Mouse (Mus musculus) megakaryocyte, adult 5-6 weeks (primary cell): Measurements from ENCODE around the gene Simc1. TPM values are rescaled to one million over a fixed set of nuclear protein-coding genes. Genes with fewer than 3 reads are reported as not detected.
A peak's percentile ranks its signal among the peaks of the same experiment; 100 is the strongest.
"Not testable (repeated sequence)": the region's sequence is repeated elsewhere in the genome, so short reads cannot be mapped to it uniquely, and the experiment has no call there.

Source experiments
- ATAC-seq: 2 replicates; pipeline ENCODE4 v1.8.0; 2016; ENCODE audit warnings: mild to moderate bottlenecking, inconsistent platforms; ENCODE audit not compliant: poor library complexity, severe bottlenecking
- total RNA-seq, 2 experiments: library from RNA; stranded (forward) in 1 of 2; stranded (reverse) in 1 of 2; fragments of 153-499, 151-499 nt in 1 of 2; fragments of 221-1000, 200-1000 nt in 1 of 2; gene quantifications; 2 replicates each; pipeline versions ENCODE4 v1.2.3 to v1.2.4; 2015 to 2017

The Simc1 gene
- total RNA-seq (2015) (5.3 and 5.5 TPM in 2 replicates), total RNA-seq (2017) (4.1 and 5.3 TPM in 2 replicates)

DNA sequence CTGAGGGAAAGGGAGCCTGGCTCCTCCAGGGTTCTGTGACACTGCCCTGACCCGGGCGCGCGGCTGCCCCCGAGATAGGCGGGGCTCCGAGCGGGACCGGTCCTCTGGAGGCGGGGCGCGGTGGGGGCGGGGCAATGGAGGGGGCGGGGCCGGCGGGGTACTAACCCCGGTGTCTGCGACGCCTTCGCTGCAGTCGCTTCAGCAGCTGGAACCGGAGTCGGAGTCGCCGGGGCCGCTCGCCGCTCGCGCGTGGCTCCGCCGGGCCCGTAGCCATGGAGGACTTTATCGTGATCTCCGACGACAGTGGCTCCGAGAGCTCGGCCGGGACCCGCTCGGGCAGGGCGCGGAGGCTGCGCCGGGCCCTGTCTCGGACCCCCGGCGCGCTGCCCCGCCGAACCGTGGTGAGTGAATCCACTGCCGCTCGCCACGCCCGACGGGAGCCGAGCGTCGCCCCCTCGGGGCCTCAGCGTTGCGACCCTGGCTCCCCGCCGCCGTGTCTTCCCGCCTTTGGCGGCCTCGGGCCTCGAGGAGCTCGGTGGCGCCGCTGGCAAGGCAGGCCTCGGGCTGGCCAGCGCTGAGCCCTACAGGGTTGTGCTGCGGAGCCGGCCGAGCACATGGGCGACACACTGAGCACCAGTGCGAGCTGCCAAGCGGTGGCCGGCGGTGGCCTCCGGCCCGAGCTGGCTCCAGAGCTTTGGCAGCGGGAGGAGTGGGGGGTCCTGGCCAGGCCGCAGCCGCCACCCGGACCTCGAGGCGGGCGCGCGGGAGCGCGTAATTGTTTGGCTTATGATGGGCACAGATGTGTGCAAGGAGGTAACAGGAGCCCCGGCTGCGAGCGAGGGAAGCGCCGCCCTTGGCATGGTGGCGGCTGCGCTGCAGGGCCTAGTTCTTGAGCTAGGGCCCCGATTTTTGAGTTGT lies at the start of gene Simc1:
TSS of gene Simc1 (plus strand) at position 176 of the 918 bp plus-strand sequence.
- ATAC-seq: peak; percentile 93

DNA sequence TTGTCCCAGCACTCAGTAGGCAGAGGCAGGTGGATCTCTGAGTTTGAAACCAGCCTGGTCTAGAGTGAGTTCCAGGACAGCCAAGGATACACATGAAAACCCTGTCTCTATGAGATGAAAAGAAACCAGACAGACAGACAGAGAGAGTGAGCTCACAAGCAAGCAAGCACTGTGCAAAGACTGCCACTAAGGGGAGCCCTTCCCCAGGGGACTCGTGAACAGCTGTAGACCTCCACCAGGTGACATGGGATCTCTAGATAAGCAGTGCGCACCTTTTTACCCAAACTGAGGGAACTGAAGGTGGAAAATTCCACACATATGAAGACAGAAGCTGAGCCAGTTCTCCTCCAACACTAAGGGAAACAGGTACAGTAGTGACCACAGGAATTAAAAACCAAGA lies 46.5 kb upstream of the Simc1 start:
- peak; percentile 63; the same call in 1 of the 2 replicates for ATAC-seq

DNA sequence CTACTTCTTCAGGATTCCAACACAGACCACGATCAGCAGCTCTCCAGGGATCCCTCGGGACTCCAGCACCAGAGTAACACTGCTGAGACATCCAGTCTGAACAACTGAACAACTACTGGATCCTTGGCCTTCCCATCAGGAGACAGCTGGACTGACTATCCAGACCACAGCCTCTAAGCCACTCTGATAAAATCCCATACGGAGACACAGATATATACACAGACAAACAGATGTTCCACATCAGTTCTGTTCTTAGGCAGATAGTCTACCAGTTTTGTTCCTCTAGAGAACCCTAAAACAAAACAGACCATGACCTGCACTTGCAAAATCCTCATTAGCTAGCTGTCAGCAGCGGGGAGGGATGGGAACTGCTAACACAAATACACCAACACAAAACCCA lies 44.3 kb upstream of the Simc1 start:
- ATAC-seq: no peak

DNA sequence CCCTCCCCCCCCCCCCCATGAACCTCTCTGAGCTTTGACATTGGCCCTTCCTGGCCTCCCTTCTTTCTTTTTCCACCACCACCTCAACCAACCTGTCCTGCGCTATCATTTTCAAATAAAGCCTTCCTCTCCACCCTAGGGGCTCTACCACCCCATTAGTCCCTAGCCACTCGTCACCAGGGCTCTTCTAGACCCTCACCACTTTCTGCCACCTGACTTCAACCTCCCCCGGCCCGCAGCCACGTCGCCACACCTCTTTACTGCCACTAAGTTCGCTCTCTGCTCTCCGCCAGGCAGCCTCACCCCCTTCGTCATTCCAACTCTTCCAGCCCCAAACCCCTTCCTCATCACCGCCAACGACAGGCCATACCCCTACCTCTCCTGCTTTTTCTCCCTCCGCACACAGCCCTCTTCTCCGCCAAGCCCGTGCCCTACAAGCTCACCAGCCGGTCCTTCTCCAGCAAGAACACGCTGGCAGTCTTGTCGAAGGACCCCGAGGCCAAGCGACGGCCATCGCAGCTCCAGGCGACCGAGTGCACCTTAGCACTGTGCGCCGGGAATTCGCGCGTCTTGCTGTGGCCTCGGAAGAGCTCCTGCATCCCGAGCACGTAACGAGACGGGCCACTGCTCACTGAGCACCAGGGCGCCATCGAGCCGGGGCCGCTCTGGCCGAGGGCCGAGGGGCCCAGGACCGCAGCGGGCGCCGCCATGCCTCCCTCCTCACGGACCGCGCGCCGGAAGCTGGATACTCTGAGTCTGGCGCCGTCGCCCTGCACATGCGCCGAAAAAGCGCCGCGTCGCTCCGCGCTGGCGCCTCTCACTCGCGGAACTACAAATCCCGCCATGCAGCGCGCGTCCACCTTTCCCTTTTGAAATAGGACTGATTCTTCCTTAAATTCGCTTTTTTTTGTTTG lies 35.2 kb upstream of the Simc1 start, which contains the start of gene Thoc3:
TSS of gene Thoc3 (minus strand) at position 752 of the 914 bp plus-strand sequence.
- peak; percentile 100 for ATAC-seq

DNA sequence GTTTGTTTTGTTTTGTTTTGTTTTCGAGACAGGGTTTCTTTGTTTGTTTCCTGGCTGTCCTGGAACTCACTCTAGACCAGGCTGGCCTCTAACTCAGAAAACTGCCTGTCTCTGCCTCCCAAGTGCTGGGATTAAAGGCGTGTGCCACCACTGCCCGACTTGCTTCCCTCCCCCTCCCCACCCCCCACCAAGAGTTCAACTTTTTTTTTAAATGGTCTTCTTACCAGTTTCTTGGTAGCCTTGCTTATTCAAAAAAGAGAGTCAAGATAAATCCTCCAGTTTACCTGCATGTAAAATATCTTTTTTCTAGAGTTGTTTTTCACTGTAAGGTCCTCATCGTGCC lies 34.6 kb upstream of the Simc1 start:
- no peak for ATAC-seq

DNA sequence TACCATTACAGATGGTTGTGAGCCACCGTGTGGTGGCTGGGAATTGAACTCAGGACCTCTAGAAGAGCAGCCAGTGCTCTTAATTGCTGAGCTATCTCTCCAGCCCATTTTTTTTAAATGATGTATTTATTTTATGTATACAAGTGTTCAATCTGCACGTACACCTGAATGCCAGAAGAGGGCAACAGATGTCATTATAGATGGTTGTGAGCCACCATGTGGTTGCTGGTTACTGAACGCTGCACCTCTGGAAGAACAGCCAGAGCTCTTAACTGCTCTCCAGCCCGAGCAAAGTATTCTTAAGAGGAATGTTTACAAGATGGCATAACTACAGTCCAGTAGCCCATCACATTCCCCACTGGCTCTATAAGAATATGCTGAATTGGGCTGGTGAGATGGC lies 31.6 kb upstream of the Simc1 start:
- no peak for ATAC-seq

DNA sequence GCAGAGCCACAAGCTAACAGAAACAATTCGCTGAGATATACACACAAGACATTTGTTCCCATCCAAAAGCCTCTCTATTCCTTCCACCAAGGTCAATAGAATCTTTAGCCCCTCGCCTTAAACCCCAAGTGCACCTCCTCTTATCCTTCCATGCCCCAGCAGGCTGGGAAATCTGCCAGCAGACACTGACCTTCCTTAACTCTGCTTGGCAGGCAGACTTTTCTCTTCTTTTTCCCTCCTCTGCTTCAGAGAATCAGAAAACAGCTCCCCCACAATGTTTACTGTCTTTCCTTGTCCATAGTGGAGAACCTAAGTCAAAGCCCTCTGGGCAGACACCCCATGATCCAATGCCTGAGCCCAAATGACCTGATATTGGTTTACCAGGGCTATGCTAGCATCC lies 28.6 kb upstream of the Simc1 start:
- no peak for ATAC-seq

DNA sequence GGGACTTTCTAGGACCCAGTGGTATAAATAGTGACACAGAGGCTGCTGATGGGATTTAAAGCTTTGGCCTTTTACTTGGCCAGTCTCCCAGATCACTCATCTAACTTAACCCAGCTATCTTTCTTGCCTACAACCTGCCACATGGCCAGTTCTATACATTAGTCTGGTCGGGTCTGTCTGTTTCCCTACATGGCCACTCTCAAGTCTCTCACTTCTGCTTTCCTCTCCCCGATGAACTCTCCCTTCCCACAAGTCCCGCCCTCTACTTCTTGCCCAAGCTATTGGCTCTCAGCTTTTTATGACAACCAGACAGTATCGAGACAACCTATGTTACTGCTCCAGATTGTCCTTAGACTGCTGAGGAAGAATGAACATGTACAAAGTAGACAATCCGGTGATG lies 27.9 kb upstream of the Simc1 start:
- peak; percentile 98 for ATAC-seq

DNA sequence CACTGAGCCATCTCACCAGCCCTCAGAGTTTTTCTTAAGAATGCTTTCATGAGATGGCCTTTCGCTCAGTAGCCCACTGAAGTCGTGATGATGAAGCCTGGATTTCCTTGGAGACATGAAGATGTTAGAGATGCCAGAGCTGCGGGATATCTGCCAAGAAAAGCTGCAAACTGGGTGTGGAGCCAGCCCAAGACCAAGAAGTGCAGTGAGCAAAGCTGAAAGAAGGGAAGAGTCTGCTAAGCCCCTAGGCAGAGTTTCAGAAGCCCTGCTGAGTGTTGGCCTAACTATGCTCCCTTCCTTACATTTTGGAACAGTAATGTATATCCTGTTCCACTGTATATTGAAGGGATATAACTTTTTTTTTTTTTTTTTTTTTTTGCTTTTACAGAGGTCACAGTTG lies 24.3 kb upstream of the Simc1 start:
- no peak for ATAC-seq

DNA sequence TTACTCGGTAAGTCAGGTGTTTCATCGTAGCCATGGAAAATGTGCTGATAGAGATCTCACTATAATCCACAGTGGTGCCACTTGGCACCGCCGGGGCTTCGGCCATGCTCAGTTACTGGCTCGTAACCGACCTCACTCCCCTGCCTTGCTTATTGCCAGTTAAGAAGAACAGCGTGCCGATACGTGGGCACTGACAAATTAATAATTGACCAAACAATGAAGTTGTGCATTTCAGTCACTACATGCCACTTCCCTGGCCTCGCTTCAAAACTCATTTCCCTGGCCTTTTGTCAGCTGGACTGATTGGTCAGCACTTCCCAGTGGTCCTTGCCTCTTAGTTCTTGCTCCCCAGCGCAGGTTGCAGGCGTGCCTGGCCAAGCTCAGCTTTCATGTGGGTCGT lies 22.1 kb upstream of the Simc1 start:
- no peak for ATAC-seq

DNA sequence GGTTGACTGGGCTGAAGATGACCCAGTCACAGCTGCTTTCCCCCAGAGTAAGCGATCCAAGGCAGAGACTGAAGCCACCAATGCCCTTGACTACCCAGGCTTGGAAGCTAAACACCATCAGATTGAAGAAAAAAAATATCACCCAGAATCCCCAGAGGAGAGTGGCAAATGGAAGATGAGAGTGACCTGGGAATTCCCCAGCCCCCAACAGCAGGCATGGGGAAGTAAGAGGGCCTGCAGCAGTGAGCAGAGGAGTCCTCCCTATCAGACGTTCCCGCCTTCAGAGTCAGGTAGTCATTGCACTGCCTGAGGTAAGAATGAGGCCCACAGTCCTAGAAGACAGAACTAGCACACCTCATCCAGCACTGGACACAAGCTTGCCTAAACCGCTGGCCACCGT lies 13.2 kb upstream of the Simc1 start:
- no peak for ATAC-seq

DNA sequence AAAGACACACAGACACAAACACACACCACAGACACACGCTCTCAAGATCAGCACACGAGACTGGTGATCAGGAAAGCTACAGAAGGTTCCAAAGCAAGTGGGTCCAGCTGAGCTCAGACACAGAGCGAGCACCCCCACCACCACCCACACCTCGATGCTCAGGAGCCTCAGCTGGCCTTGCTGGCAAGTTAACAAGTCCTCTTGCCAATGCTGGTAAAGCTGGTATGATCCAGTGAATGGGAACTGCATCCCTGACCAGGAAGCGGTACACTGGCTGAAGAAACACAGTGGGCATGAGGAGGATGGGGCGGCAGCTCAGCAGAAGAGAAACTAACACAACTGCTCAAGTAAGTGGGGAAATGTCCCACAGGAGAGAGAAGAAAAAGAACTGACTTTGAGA lies 12.2 kb upstream of the Simc1 start:
- ATAC-seq: no peak

DNA sequence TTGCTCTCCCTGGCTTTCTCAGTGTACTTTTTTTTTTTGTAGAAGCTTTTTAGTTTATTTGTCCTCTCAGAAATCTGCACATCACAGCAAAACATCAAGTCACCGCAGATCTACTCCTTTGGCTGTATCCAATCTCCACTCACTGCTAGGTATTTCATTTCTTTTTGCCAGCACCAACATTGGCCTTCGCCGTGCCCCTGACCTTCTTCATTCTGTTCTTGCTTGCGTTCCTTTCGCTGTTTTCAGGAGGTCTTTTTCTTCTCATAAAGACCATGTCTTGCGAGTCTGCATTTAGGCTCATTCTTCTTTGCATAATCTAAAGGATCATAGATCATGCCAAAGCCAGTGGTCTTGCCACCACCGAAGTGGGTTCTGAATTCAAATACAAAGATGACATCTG lies 4.0 kb upstream of the Simc1 start:
- ATAC-seq: not testable (repeated sequence)

DNA sequence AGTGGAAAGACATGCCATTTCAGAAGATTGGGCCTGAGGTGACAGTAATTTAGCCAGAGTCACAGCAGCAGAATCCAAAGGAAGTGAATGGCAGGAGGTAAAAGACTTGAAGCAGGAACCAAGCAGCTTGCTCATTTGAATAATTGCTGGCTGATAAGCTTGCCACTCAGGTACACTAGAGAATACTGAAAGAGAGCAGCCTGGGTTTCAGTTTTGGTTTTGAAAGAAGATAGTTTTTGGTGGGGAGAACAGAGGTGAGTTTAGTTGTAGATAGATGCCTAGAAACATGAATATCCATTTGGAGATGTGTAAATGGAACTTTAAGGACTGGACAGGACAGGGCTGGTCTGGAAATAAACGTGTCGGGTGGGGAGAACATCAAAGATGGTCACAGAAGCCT lies 2.2 kb upstream of the Simc1 start:
- no peak for ATAC-seq

DNA sequence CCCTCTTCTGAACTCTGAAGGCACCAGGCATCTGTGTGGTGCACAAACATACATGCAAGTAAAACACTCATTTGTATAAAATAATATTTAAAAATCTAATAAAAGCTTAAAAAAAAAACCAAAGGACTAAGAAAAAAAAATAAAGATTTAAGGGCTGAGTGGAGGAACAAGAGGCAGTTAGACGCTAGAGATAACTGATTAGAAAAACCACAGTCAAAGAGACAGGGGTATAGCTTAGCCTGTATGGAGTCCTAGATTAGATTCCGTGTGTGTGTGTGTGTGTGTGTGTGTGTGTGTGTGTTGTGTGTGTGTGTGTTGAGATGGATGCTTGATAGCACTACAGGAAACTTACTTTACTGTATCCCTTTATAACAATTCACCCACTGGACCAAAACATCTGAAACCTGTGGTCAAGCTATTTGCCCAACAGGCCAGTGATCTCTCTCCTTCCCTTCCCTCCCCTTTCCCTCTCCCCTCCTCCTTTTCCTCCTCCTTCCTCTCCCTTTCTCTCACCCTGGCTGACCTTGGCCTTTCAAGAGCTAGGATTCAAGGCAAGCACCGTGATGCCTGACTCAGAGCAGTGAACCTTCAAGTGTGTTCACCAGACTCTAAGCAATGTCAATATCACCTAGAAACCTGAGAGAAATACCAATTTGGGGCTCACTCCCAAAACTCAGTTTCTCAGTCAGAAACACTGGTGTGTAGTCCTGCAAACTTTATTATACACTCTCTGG lies 1.5 kb upstream of the Simc1 start:
- no peak for ATAC-seq

DNA sequence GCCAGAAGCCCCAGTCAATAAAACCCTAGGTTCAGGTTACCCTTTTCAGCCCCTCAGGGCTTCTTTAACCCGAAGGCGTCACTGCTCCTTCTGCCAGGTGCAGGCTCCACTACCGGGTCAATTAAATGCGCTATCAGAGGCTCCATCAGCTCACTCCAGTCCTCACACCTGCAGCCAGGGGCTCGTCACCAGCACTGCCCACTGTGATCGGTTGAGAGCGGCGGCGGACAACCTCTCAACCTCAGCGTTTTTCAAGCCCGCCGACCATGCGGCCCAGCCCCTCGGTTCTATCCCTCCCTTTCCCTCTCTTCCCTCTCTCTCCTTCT lies 338 bp upstream of the Simc1 start:
- peak; percentile 51 for ATAC-seq

DNA sequence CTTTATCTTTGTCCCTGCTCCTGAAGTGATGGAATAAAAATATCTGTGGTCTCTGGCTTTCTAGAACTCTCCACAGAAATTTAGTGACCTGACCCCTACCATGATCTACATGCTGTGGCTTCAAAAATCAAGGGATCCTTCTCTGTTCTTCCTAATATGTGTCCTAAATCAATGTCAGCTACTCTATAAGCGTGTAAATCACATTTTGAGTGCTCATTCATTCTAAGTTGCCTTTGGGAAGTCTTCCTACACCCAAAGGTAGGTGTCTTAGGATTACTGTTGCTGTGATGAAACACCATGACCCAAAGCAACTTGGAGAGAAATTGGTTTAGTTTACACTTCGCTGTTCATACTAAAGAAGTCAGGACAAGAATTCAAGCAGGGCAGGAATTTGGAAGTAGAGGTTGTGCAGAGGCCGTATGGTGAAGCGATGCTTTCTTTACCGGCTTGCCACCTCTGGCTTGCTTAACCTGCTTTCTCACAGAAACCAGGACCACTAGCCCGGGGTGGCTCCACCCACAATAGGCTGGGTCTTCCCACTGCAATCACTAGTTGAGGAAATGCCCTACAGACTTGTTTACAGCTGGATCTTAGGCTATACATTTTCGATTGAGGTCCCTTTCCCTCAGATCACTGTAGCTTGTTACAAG lies 1.2 kb downstream of the Simc1 start:
- ATAC-seq: no peak

DNA sequence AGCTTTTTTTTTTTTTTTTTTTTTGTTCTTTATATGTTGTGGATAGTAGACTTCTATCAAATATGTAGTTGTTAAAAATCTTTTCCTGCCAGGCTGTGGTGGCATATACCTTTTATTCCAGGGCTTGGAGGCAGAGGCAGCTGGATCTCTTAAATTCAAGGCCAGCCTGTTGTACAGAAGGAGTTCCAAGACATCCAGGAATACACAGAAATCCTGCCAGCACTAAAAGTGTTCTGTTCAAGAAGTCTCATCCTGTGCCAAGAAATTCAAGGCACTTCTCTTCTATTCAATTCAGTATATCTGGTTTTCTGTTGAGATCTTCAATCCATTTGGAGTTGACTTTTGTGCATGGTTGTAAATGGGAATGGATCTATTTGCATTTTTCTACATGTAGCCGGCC lies 2.3 kb downstream of the Simc1 start:
- no peak for ATAC-seq

DNA sequence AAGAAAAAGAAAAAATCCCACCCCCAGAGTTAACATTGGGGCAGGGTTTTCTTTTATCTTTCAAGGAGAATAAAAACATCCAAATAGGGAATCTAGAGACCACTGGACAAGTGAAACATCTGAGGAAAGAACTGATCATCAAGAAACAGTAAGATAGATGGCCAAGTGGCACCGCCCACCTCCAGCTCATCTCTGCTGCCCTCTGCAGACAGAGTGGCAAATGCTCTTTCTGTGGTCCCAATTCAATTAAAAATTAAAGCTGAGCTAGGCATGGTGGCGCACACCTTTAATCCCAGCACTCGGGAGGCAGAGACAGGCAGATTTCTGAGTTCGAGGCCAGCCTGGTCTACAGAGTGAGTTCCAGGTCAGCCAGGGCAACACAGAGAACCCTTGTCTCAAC lies 16.6 kb downstream of the Simc1 start:
- peak; percentile 71 for ATAC-seq

DNA sequence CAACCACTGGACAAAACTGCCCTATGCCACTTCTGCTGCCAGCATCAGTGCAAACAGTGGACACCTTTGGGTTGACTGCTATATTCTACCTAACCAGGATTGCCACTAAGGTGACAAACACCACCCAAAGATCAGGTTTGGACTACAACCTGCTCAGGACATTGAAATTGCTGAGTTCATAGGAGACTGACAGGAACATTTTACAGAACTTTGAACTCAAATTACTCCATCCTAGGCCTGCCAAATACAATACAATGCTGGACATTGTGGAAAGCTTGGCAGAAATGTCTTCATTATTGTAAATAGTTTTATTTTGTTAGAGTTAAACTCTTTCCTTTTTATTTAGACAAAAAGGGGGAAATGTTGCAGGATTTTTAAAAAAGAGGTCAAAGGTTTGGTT lies 17.6 kb downstream of the Simc1 start:
- ATAC-seq: no peak

DNA sequence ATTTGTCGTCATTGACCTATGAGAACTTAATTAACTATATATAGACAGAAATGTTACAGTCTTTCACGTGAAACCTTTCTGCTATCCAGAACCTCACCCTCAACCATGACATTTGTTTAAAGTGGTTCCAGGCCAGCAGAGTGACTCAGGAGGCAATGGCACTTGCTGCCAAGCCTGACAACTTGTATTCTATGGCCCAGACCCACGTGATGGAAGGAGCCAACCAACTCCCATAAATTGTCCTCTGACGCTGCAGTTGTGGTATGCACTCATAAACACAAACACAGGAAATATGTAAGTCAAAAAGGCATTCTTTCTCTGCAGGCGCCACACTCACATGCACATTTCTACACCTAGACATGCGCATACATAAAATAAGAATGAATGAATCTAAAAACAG lies 23.6 kb downstream of the Simc1 start:
- ATAC-seq: no peak
